ENCODE assay signal across 18 mouse cellular contexts in genomic region chr11:35389780-35390435, GRCm38 (mm10).
DNase-seq lines count a peak whose midpoint lies in the region; ATAC-seq and TF ChIP-seq lines count a peak whose summit lies in the region.
"Had no signal": no experiment of that assay in that cellular context is flagged by ENCODE, and none has a peak within 500 bp of the region (broad histone marks: within the 10 kb centered on the region; RNA-seq: fewer than 3 reads in every experiment).

No protein-coding gene starts in this region.

- DNase-seq in forebrain, embryonic 10.5 days (ENCODE audit: extremely low spot score, low spot score), result no peak
- no peak for DNase-seq in forebrain, postnatal 0 days
- DNase-seq in MN1 (ENCODE audit: low spot score), result peak; percentile 60
- no peak for DNase-seq in limb, embryonic 11.5 days (ENCODE audit: low spot score)
- DNase-seq in heart, adult 18-20 months, result no peak
- DNase-seq: adrenal gland, postnatal 25 days; gastrocnemius, adult 2 months; gastrocnemius, postnatal 25 days; heart, postnatal 36 days had no signal

- no peak for ATAC-seq in forebrain, postnatal 0 days
- ATAC-seq in limb, embryonic 11.5 days (ENCODE audit: insufficient number of reproducible peaks, low FRiP score, low TSS enrichment, low read depth), result no peak
- no peak for ATAC-seq in liver, embryonic 12.5 days
- ATAC-seq: activated CD4-positive, CD25-positive, alpha-beta regulatory T cell, adult 4 months; forebrain, embryonic 13.5 days; hindbrain, embryonic 16.5 days had no signal

- WGBS in forebrain, embryonic 10.5 days, result 88% methylated on average over 9 of the region's 9 CpGs
- WGBS in forebrain, postnatal 0 days, result 74% methylated on average over 9 of the region's 9 CpGs
- WGBS in limb, embryonic 11.5 days, result 27% methylated on average over 9 of the region's 9 CpGs
- 73% methylated on average over 9 of the region's 9 CpGs for WGBS in liver, embryonic 12.5 days (ENCODE audit: insufficient replicate concordance)

- no peak overlapping the region for H3K9ac ChIP-seq in forebrain, postnatal 0 days
- H3K9ac ChIP-seq in limb, embryonic 11.5 days (ENCODE audit: low read length), result no peak overlapping the region
- H3K9ac ChIP-seq in liver, embryonic 12.5 days, result no peak overlapping the region
- H3K9ac ChIP-seq: embryonic facial prominence, embryonic 13.5 days; forebrain, embryonic 13.5 days; heart, embryonic 13.5 days had no signal

- H3K9me3 ChIP-seq in forebrain, embryonic 10.5 days, result no peaks in the 10 kb centered on the region
- no peaks in the 10 kb centered on the region for H3K9me3 ChIP-seq in forebrain, postnatal 0 days (ENCODE audit: low read length)
- H3K9me3 ChIP-seq in E14TG2a.4 (ENCODE audit: low read length), result no peaks in the 10 kb centered on the region
- H3K9me3 ChIP-seq in limb, embryonic 11.5 days (ENCODE audit: control insufficient read depth, low read length), result no peaks in the 10 kb centered on the region
- no peaks in the 10 kb centered on the region for H3K9me3 ChIP-seq in liver, embryonic 12.5 days (replicated peaks)
- H3K9me3 ChIP-seq: embryonic facial prominence, embryonic 13.5 days; forebrain, embryonic 13.5 days; heart, embryonic 13.5 days had no signal

- H3K27me3 ChIP-seq in forebrain, embryonic 10.5 days (ENCODE audit: poor library complexity, severe bottlenecking), result 0 out of 2 replicates have a peak, but pooled peaks cover 16% of the 10 kb centered on the region
- H3K27me3 ChIP-seq in forebrain, postnatal 0 days (ENCODE audit: insufficient read depth, low read length), result no peaks in the 10 kb centered on the region
- no peaks in the 10 kb centered on the region for H3K27me3 ChIP-seq in E14TG2a.4 (ENCODE audit: insufficient read depth, low read length)
- H3K27me3 ChIP-seq in limb, embryonic 11.5 days (ENCODE audit: control insufficient read depth, insufficient read depth, low read length), result no peaks in the 10 kb centered on the region
- H3K27me3 ChIP-seq in liver, embryonic 12.5 days (replicated peaks), result no peaks in the 10 kb centered on the region
- H3K27me3 ChIP-seq: CH12.LX; embryonic facial prominence, embryonic 13.5 days; forebrain, embryonic 13.5 days had no signal

- no peak for TF ChIP-seq CTCF in forebrain, postnatal 0 days (IDR thresholded peaks at IDR 0.05; ENCODE audit: low read depth)
- TF ChIP-seq CTCF in E14TG2a.4 (conservative IDR thresholded peaks at IDR 0.05; ENCODE audit: low read length), result no peak

- no peaks in the 10 kb centered on the region for H3K36me3 ChIP-seq in forebrain, embryonic 10.5 days (replicated peaks)
- no peaks in the 10 kb centered on the region for H3K36me3 ChIP-seq in forebrain, postnatal 0 days (ENCODE audit: insufficient read depth)
- H3K36me3 ChIP-seq in E14TG2a.4 (ENCODE audit: insufficient read depth, low read length), result no peaks in the 10 kb centered on the region
- no peaks in the 10 kb centered on the region for H3K36me3 ChIP-seq in limb, embryonic 11.5 days (ENCODE audit: control insufficient read depth, insufficient read depth, low read length)
- no peaks in the 10 kb centered on the region for H3K36me3 ChIP-seq in liver, embryonic 12.5 days
- H3K36me3 ChIP-seq: embryonic facial prominence, embryonic 13.5 days; G1E; heart, embryonic 13.5 days had no signal

- peaks cover 53% of the 10 kb centered on the region for H3K4me1 ChIP-seq in forebrain, embryonic 10.5 days
- H3K4me1 ChIP-seq in forebrain, postnatal 0 days (ENCODE audit: insufficient read depth), result no peaks in the 10 kb centered on the region
- peaks cover 97% of the 10 kb centered on the region for H3K4me1 ChIP-seq in E14TG2a.4 (replicated peaks; ENCODE audit: low read depth, low read length)
- peaks cover 73% of the 10 kb centered on the region for H3K4me1 ChIP-seq in limb, embryonic 11.5 days (ENCODE audit: control insufficient read depth, insufficient read depth, low read length)
- H3K4me1 ChIP-seq in liver, embryonic 12.5 days, result no peaks in the 10 kb centered on the region

- H3K4me3 ChIP-seq in forebrain, embryonic 10.5 days, result no peak overlapping the region
- no peak overlapping the region for H3K4me3 ChIP-seq in forebrain, postnatal 0 days (ENCODE audit: low read depth, low read length)
- H3K4me3 ChIP-seq in E14TG2a.4 (replicated peaks; ENCODE audit: low read length), result peak overlapping the region; percentile 78
- H3K4me3 ChIP-seq in limb, embryonic 11.5 days (ENCODE audit: low read depth, low read length), result no peak overlapping the region
- H3K4me3 ChIP-seq in liver, embryonic 12.5 days, result no peak overlapping the region
- H3K4me3 ChIP-seq: embryonic facial prominence, embryonic 13.5 days; forebrain, embryonic 13.5 days; gastrocnemius, adult 2 months; heart, embryonic 13.5 days had no signal

- 0 out of 2 replicates have a peak overlapping the region, but pooled peaks have one; percentile 7 for H3K27ac ChIP-seq in forebrain, embryonic 10.5 days
- H3K27ac ChIP-seq in forebrain, postnatal 0 days (ENCODE audit: low read depth, low read length), result no peak overlapping the region
- H3K27ac ChIP-seq in limb, embryonic 11.5 days (replicated peaks; ENCODE audit: low read depth, low read length), result peak overlapping the region; percentile 38; the same call in 1 of the 2 replicates
- no peak overlapping the region for H3K27ac ChIP-seq in liver, embryonic 12.5 days
- H3K27ac ChIP-seq: embryonic facial prominence, embryonic 13.5 days; forebrain, embryonic 13.5 days; gastrocnemius, adult 2 months; heart, embryonic 13.5 days had no signal

- H3K4me2 ChIP-seq in forebrain, postnatal 0 days (ENCODE audit: low read depth), result no peak overlapping the region
- H3K4me2 ChIP-seq in limb, embryonic 11.5 days (ENCODE audit: low read depth, severe bottlenecking), result no peak overlapping the region
- H3K4me2 ChIP-seq in liver, embryonic 12.5 days, result no peak overlapping the region
- H3K4me2 ChIP-seq: embryonic facial prominence, embryonic 13.5 days; forebrain, embryonic 13.5 days; heart, embryonic 13.5 days had no signal

Comparison
In these comparisons a context has a peak if more than half of its experiments do, and no peak if none do; other contexts are left out.
1. H3K27ac ChIP-seq: peak in forebrain, embryonic 10.5 days (single experiment) and limb, embryonic 11.5 days (single experiment); none in forebrain, postnatal 0 days (single experiment) and liver, embryonic 12.5 days (single experiment).